Mouse (Mus musculus) limb, embryonic 11.5 days (tissue): ENCODE results near the gene Ccdc167. TPM values are rescaled to one million over a fixed set of nuclear protein-coding genes. Genes with fewer than 3 reads are reported as not detected.

Experiments used
- ATAC-seq: fragments of 200-750 bp; cut with Nextera tagmentation; 2 replicates; pipeline ENCODE4 v1.8.0; 2017; ENCODE audit warnings: low read depth; ENCODE audit not compliant: insufficient number of reproducible peaks, low FRiP score, low TSS enrichment
- DNase-seq: peaks from one replicate; pipeline ENCODE4 v3.0.0-alpha.2; 2015; ENCODE audit warnings: low spot score
- H3K27ac ChIP-seq: fragments of 300-500 bp; sonication (generic); replicated peaks from 2 replicates; pipeline ENCODE4 v1.5.1; 2014; ENCODE audit warnings: low read depth, mild to moderate bottlenecking, low read length
- H3K27me3 ChIP-seq: fragments of 300-500 bp; sonication (generic); 2 replicates; pipeline ENCODE4 v1.6.1; 2014; ENCODE audit warnings: mild to moderate bottlenecking, low read length, mixed read lengths; ENCODE audit not compliant: control insufficient read depth, insufficient read depth
- H3K36me3 ChIP-seq: fragments of 300-500 bp; sonication (generic); 2 replicates; pipeline ENCODE4 v1.6.1; 2014; ENCODE audit warnings: mild to moderate bottlenecking, low read length, moderate library complexity, mixed read lengths; ENCODE audit not compliant: control insufficient read depth, insufficient read depth
- H3K4me1 ChIP-seq: fragments of 300-500 bp; sonication (generic); 2 replicates; pipeline ENCODE4 v1.6.1; 2014; ENCODE audit warnings: low read length, mixed read lengths; ENCODE audit not compliant: control insufficient read depth, insufficient read depth
- H3K4me2 ChIP-seq: fragments of 300-500 bp; sonication (generic); 2 replicates; pipeline ENCODE4 v1.6.1; 2014; ENCODE audit warnings: low read depth, mild to moderate bottlenecking, moderate library complexity; ENCODE audit not compliant: severe bottlenecking
- H3K4me3 ChIP-seq: fragments of 300-500 bp; sonication (generic); 2 replicates; pipeline ENCODE4 v1.5.1; 2014; ENCODE audit warnings: low read depth, low read length
- H3K9ac ChIP-seq: fragments of 300-500 bp; sonication (generic); 2 replicates; pipeline ENCODE4 v1.6.1; 2014; ENCODE audit warnings: mild to moderate bottlenecking, low read length
- H3K9me3 ChIP-seq: fragments of 300-500 bp; sonication (generic); 2 replicates; pipeline ENCODE4 v1.6.1; 2016; ENCODE audit warnings: low read length; ENCODE audit not compliant: control insufficient read depth
- WGBS: fragments of 180-500 bp; shearing (Covaris S2); extraction: QIAGEN DNeasy Blood & Tissue Kit; methylation state at CpG from one replicate; pipeline ENCODE4 v1.1.7; 2014; 5-methylcytosine and 5-hydroxymethylcytosine counted together
- polyA plus RNA-seq: library from polyadenylated mRNA; unstranded; fragments of >200 nt; fragmentation: Nextera tagmentation; extraction: Ambion mirVana; gene quantifications from 2 replicates; pipeline ENCODE4 v1.2.1, GENCODE M21; 2014

The Ccdc167 gene
- polyA plus RNA-seq, 1 experiment from 2014 or later = 20.0 TPM

GRCm38 (mm10) chr17:29711745-29712431, 5.0 kb downstream of the Ccdc167 start:
- Histone ChIP-seq H3K4me1 (peaks cover 58% of the 10 kb centered on the region), H3K27ac (no peak overlapping the region), H3K36me3 (no peaks in the 10 kb centered on the region), H3K4me2 (no peak overlapping the region), H3K9me3 (no peaks in the 10 kb centered on the region), H3K4me3 (no peak overlapping the region), H3K27me3 (no peaks in the 10 kb centered on the region), H3K9ac (no peak overlapping the region)
- WGBS = 46% methylated on average over 8 of the region's 8 CpGs
- ATAC-seq (no peak), DNase-seq (no peak)

GRCm38 (mm10) chr17:29711076-29711744, 5.6 kb downstream of the Ccdc167 start:
- WGBS = 62% methylated on average over 19 of the region's 19 CpGs
- Histone ChIP-seq H3K4me1 (peaks cover 59% of the 10 kb centered on the region), H3K4me3 (no peak overlapping the region), H3K36me3 (no peaks in the 10 kb centered on the region), H3K9ac (no peak overlapping the region), H3K27ac (no peak overlapping the region), H3K9me3 (no peaks in the 10 kb centered on the region), H3K27me3 (no peaks in the 10 kb centered on the region), H3K4me2 (no peak overlapping the region)
- ATAC-seq = no peak
- DNase-seq = no peak

- Histone ChIP-seq H3K36me3 (no peaks in the 10 kb centered on the region), H3K4me2 (no peak overlapping the region), H3K27ac (no peak overlapping the region), H3K27me3 (no peaks in the 10 kb centered on the region), H3K4me1 (peaks cover 56% of the 10 kb centered on the region), H3K9me3 (no peaks in the 10 kb centered on the region), H3K4me3 (no peak overlapping the region), H3K9ac (no peak overlapping the region)
- DNase-seq (no peak), ATAC-seq (no peak)
- 67% methylated on average over 11 of the region's 11 CpGs for WGBS
Observed at GRCm38 (mm10) chr17:29710562-29711044, 6.2 kb downstream of the Ccdc167 start.

GRCm38 (mm10) chr17:29708783-29709182, 8.1 kb downstream of the Ccdc167 start:
- DNase-seq (no peak), ATAC-seq (no peak)
- H3K4me1 ChIP-seq = peaks cover 56% of the 10 kb centered on the region
- H3K27ac ChIP-seq = no peak overlapping the region
- no peaks in the 10 kb centered on the region for H3K27me3 ChIP-seq
- no peak overlapping the region for H3K9ac ChIP-seq
- no peaks in the 10 kb centered on the region for H3K9me3 ChIP-seq
- H3K4me3 ChIP-seq = no peak overlapping the region
- H3K36me3 ChIP-seq = no peaks in the 10 kb centered on the region; the same call in 1 of the 2 replicates
- H3K4me2 ChIP-seq = no peak overlapping the region
- WGBS = 78% methylated on average over 5 of the region's 5 CpGs

GRCm38 (mm10) chr17:29706981-29707545, 9.8 kb downstream of the Ccdc167 start:
- 27% methylated on average over 5 of the region's 5 CpGs for WGBS
- Histone ChIP-seq H3K4me3 (no peak overlapping the region), H3K27ac (no peak overlapping the region), H3K4me2 (no peak overlapping the region), H3K27me3 (no peaks in the 10 kb centered on the region), H3K4me1 (peaks cover 45% of the 10 kb centered on the region), H3K9me3 (no peaks in the 10 kb centered on the region), H3K36me3 (no peaks in the 10 kb centered on the region; the same call in 1 of the 2 replicates), H3K9ac (no peak overlapping the region)
- ATAC-seq = no peak
- DNase-seq = peak; percentile 54

- H3K27ac ChIP-seq = no peak overlapping the region
Observed at GRCm38 (mm10) chr17:29705881-29706280, 11.0 kb downstream of the Ccdc167 start.

GRCm38 (mm10) chr17:29704781-29705180, 12.1 kb downstream of the Ccdc167 start:
- ATAC-seq = 0 out of 2 replicates have a peak, but pooled peaks have one; percentile 27
- Histone ChIP-seq H3K27ac (no peak overlapping the region), H3K4me3 (no peak overlapping the region), H3K4me2 (no peak overlapping the region), H3K4me1 (peaks cover 27% of the 10 kb centered on the region), H3K9ac (no peak overlapping the region), H3K9me3 (no peaks in the 10 kb centered on the region), H3K36me3 (peaks cover 8% of the 10 kb centered on the region; the same call in 1 of the 2 replicates), H3K27me3 (no peaks in the 10 kb centered on the region)
- 32% methylated on average over 3 of the region's 3 CpGs for WGBS
- peak; percentile 80 for DNase-seq

More at GRCm38 (mm10) chr17:29705881-29706280, 11.0 kb downstream of the Ccdc167 start:
- H3K4me3 ChIP-seq = no peak overlapping the region
- no peak overlapping the region for H3K4me2 ChIP-seq
- H3K9ac ChIP-seq = no peak overlapping the region
- DNase-seq (no peak), ATAC-seq (no peak)
- no peaks in the 10 kb centered on the region for H3K9me3 ChIP-seq
- peaks cover 36% of the 10 kb centered on the region for H3K4me1 ChIP-seq
- no peaks in the 10 kb centered on the region for H3K27me3 ChIP-seq
- WGBS = 86% methylated on average over 5 of the region's 5 CpGs
- no peaks in the 10 kb centered on the region; the same call in 1 of the 2 replicates for H3K36me3 ChIP-seq

- no peak overlapping the region for H3K4me3 ChIP-seq
- no peak overlapping the region for H3K27ac ChIP-seq
- ATAC-seq (no peak), DNase-seq (no peak)
- peaks cover 8% of the 10 kb centered on the region for H3K36me3 ChIP-seq
- H3K27me3 ChIP-seq = no peaks in the 10 kb centered on the region
- H3K4me2 ChIP-seq = no peak overlapping the region
- peaks cover 18% of the 10 kb centered on the region for H3K4me1 ChIP-seq
- no peaks in the 10 kb centered on the region for H3K9me3 ChIP-seq
- no peak overlapping the region for H3K9ac ChIP-seq
- WGBS = 89% methylated on average over 4 of the region's 4 CpGs
Observed at GRCm38 (mm10) chr17:29702938-29703710, 13.7 kb downstream of the Ccdc167 start.
